Mouse (Mus musculus) hindbrain, embryonic 14.5 days (tissue): ENCODE data around the gene Klf16. TPM values are rescaled to one million over a fixed set of nuclear protein-coding genes. Genes with fewer than 3 reads are reported as not detected.
A peak's percentile ranks its signal among the peaks of the same experiment; 100 is the strongest.

Source experiments
- ATAC-seq: fragments of 200-750 bp; cut with Nextera tagmentation; 2 replicates; pipeline ENCODE4 v1.8.0; 2017; ENCODE audit warnings: moderate number of reproducible peaks, mild to moderate bottlenecking, moderate TSS enrichment, moderate library complexity; ENCODE audit not compliant: low FRiP score
- DNase-seq: peaks from one replicate; pipeline ENCODE4 v3.0.0-alpha.2; 2015; ENCODE audit warnings: low spot score
- H3K27ac ChIP-seq: fragments of 300-500 bp; sonication (generic); 2 replicates; pipeline ENCODE4 v1.5.1; 2014; ENCODE audit warnings: mild to moderate bottlenecking, moderate library complexity
- H3K27me3 ChIP-seq: fragments of 300-500 bp; sonication (generic); 2 replicates; pipeline ENCODE4 v1.6.1; 2014; ENCODE audit warnings: mild to moderate bottlenecking, low read length, mixed read lengths; ENCODE audit not compliant: control insufficient read depth, insufficient read depth
- H3K36me3 ChIP-seq: fragments of 300-500 bp; sonication (generic); replicated peaks from 2 replicates; pipeline ENCODE4 v1.6.1; 2014; ENCODE audit not compliant: control insufficient read depth, insufficient read depth
- H3K4me1 ChIP-seq: fragments of 300-500 bp; sonication (generic); replicated peaks from 2 replicates; pipeline ENCODE4 v1.6.1; 2014; ENCODE audit warnings: antibody characterized with exemption, low read length, mixed read lengths; ENCODE audit not compliant: control insufficient read depth, insufficient read depth
- H3K4me2 ChIP-seq: fragments of 300-500 bp; sonication (generic); replicated peaks from 2 replicates; pipeline ENCODE4 v1.6.1; 2014; ENCODE audit warnings: mild to moderate bottlenecking, moderate library complexity
- H3K4me3 ChIP-seq: fragments of 300-500 bp; sonication (generic); replicated peaks from 2 replicates; pipeline ENCODE4 v1.5.1; 2014; ENCODE audit warnings: mild to moderate bottlenecking, low read length
- H3K9ac ChIP-seq: fragments of 300-500 bp; sonication (generic); 2 replicates; pipeline ENCODE4 v1.6.1; 2014
- H3K9me3 ChIP-seq: fragments of 300-500 bp; sonication (generic); 2 replicates; pipeline ENCODE4 v1.6.1; 2016; ENCODE audit warnings: low read length; ENCODE audit not compliant: control insufficient read depth
- WGBS: fragments of 180-500 bp; shearing (Covaris S2); extraction: QIAGEN DNeasy Blood & Tissue Kit; methylation state at CpG from one replicate; pipeline ENCODE4 v1.1.7; 2014; 5-methylcytosine and 5-hydroxymethylcytosine counted together
- polyA plus RNA-seq: library from polyadenylated mRNA; unstranded; fragments of >200 nt; fragmentation: Nextera tagmentation; extraction: Ambion mirVana; gene quantifications from 2 replicates; pipeline ENCODE4 v1.2.1, GENCODE M21; 2014

The Klf16 gene
- polyA plus RNA-seq, 1 experiment from 2014 or later, result 5.1 TPM

GRCm38 (mm10) chr10:80589879-80590854, 13.0 kb upstream of the Klf16 start, which contains the start of gene Abhd17a:
Abhd17a (minus strand) TSS chr10:80590341.
- DNase-seq, result peak; percentile 96
- Histone ChIP-seq H3K4me2 (peak within 1 kb of the TSS; percentile 90), H3K27me3 (no peaks in the 10 kb centered on the region), H3K9ac (peak within 1 kb of the TSS; percentile 84), H3K36me3 (peaks cover 12% of the 10 kb centered on the region; the same call in 1 of the 2 replicates), H3K4me3 (peak within 1 kb of the TSS; percentile 80), H3K4me1 (peaks cover 23% of the 10 kb centered on the region), H3K9me3 (no peaks in the 10 kb centered on the region), H3K27ac (peak within 1 kb of the TSS; percentile 20; the same call in 1 of the 2 replicates)
- ATAC-seq, result peak; percentile 96
- WGBS, result under 1% methylated on average over 73 of the region's 73 CpGs

GRCm38 (mm10) chr10:80589127-80589878, 12.2 kb upstream of the Klf16 start:
- H3K4me1 ChIP-seq, result peaks cover 23% of the 10 kb centered on the region
- H3K36me3 ChIP-seq, result peaks cover 15% of the 10 kb centered on the region; the same call in 1 of the 2 replicates
- H3K9me3 ChIP-seq, result no peaks in the 10 kb centered on the region
- no peak overlapping the region for H3K27ac ChIP-seq
- H3K4me3 ChIP-seq, result peak overlapping the region; percentile 80
- ATAC-seq (no peak), DNase-seq (no peak)
- peak overlapping the region; percentile 90 for H3K4me2 ChIP-seq
- H3K9ac ChIP-seq, result peak overlapping the region; percentile 84
- WGBS, result 22% methylated on average over 12 of the region's 12 CpGs
- no peaks in the 10 kb centered on the region for H3K27me3 ChIP-seq

- Histone ChIP-seq H3K4me1 (peaks cover 23% of the 10 kb centered on the region), H3K36me3 (peaks cover 24% of the 10 kb centered on the region), H3K4me3 (no peak overlapping the region), H3K4me2 (peak overlapping the region; percentile 6; the same call in 1 of the 2 replicates), H3K27ac (0 out of 2 replicates have a peak overlapping the region, but pooled peaks have one; percentile 47), H3K9me3 (no peaks in the 10 kb centered on the region), H3K9ac (no peak overlapping the region), H3K27me3 (no peaks in the 10 kb centered on the region)
- 43% methylated on average over 4 of the region's 4 CpGs for WGBS
- DNase-seq (no peak), ATAC-seq (no peak)
These were observed 10.2 kb upstream of the Klf16 start for GRCm38 (mm10) chr10:80587305-80587657.

- WGBS, result 94% methylated on average over 51 of the region's 51 CpGs
- Histone ChIP-seq H3K9me3 (no peaks in the 10 kb centered on the region), H3K27me3 (no peaks in the 10 kb centered on the region), H3K9ac (no peak overlapping the region), H3K4me3 (no peak overlapping the region; the same call in 1 of the 2 replicates), H3K4me2 (peak overlapping the region; percentile 7), H3K27ac (peak overlapping the region; percentile 47; the same call in 1 of the 2 replicates), H3K4me1 (peaks cover 23% of the 10 kb centered on the region), H3K36me3 (peaks cover 28% of the 10 kb centered on the region)
- no peak for ATAC-seq
- no peak for DNase-seq
These were observed 9.5 kb upstream of the Klf16 start for GRCm38 (mm10) chr10:80586407-80587304.

- Histone ChIP-seq H3K4me3 (no peak overlapping the region; the same call in 1 of the 2 replicates), H3K36me3 (peaks cover 28% of the 10 kb centered on the region), H3K4me1 (peaks cover 23% of the 10 kb centered on the region), H3K4me2 (no peak overlapping the region; the same call in 1 of the 2 replicates), H3K9ac (no peak overlapping the region), H3K9me3 (no peaks in the 10 kb centered on the region), H3K27me3 (no peaks in the 10 kb centered on the region), H3K27ac (no peak overlapping the region)
- WGBS, result 97% methylated on average over 8 of the region's 8 CpGs
- DNase-seq, result no peak
- no peak for ATAC-seq
These were observed 8.5 kb upstream of the Klf16 start for GRCm38 (mm10) chr10:80585581-80585980.

- no peak overlapping the region for H3K27ac ChIP-seq
- DNase-seq (no peak), ATAC-seq (no peak)
- 74% methylated on average over 12 of the region's 12 CpGs for WGBS
- no peak overlapping the region for H3K9ac ChIP-seq
- no peaks in the 10 kb centered on the region for H3K9me3 ChIP-seq
- H3K27me3 ChIP-seq, result no peaks in the 10 kb centered on the region
- H3K4me1 ChIP-seq, result peaks cover 23% of the 10 kb centered on the region
- H3K36me3 ChIP-seq, result peaks cover 28% of the 10 kb centered on the region
- H3K4me3 ChIP-seq, result no peak overlapping the region
- no peak overlapping the region; the same call in 1 of the 2 replicates for H3K4me2 ChIP-seq
These were observed 7.8 kb upstream of the Klf16 start for GRCm38 (mm10) chr10:80584642-80585552.

GRCm38 (mm10) chr10:80584045-80584488, 6.9 kb upstream of the Klf16 start:
- peaks cover 28% of the 10 kb centered on the region for H3K36me3 ChIP-seq
- H3K4me3 ChIP-seq, result no peak overlapping the region
- no peak for DNase-seq
- H3K27ac ChIP-seq, result no peak overlapping the region
- peaks cover 17% of the 10 kb centered on the region for H3K4me1 ChIP-seq
- no peaks in the 10 kb centered on the region for H3K9me3 ChIP-seq
- H3K27me3 ChIP-seq, result no peaks in the 10 kb centered on the region
- no peak for ATAC-seq
- H3K9ac ChIP-seq, result no peak overlapping the region
- WGBS, result 65% methylated on average over 12 of the region's 12 CpGs
- no peak overlapping the region; the same call in 1 of the 2 replicates for H3K4me2 ChIP-seq

- no peak overlapping the region for H3K4me2 ChIP-seq
- WGBS, result 93% methylated on average over 5 of the region's 5 CpGs
- H3K27me3 ChIP-seq, result no peaks in the 10 kb centered on the region
- no peak overlapping the region for H3K9ac ChIP-seq
- peaks cover 28% of the 10 kb centered on the region for H3K36me3 ChIP-seq
- no peaks in the 10 kb centered on the region for H3K9me3 ChIP-seq
- ATAC-seq, result no peak
- no peak overlapping the region for H3K4me3 ChIP-seq
- peaks cover 7% of the 10 kb centered on the region for H3K4me1 ChIP-seq
- DNase-seq, result no peak
- H3K27ac ChIP-seq, result no peak overlapping the region
These were observed 5.9 kb upstream of the Klf16 start for GRCm38 (mm10) chr10:80583047-80583446.
